Mouse (Mus musculus) left cerebral cortex, adult 11 months (tissue): ENCODE data around the gene Ifnk.

Experiments used
- DNase-seq: peaks from one replicate; pipeline ENCODE4 v3.0.0; 2022; ENCODE audit warnings: low spot score

Gene Ifnk

DNA sequence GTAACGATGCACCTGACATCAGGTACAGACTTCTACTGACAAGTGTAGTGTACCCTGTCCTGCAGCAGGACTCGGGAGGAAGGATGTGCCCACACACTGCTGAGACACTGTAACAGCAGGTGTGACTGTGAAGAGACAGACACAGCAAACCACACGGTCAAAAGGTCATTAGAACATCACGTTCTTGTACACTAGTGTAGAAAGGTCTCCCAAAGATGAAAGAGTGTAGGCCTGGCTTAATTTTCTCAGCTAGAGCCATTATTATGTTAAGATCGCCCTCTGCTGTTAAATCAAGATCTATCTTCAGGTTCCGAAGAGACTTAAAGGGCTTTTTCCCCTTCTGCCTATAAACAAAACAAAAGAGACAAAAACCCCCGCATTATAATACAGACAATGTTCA lies 40.9 kb downstream of the Ifnk start:
- DNase-seq, result no peak

DNA sequence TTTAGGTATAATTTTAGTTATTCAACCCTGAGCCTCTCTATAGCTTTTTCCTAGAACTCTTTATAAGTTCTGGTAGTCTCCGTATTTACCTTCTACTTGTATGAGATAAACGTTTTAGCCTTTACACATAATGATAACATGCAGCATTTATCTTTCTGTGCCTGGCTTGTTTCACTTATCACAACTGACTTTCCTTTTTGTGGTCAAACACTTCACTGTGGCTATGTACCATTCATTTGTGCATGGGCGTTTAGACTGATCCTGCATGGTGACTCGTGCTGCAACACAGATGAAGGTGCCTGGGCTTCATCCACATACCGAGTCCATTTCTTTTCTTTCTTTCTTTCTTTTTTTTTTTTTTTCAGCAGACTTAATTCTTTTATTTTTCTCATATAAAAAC lies 49.8 kb downstream of the Ifnk start:
- DNase-seq, result no peak
